Mouse (Mus musculus): ENCODE results near the gene Sema4g. TPM values are rescaled to one million over a fixed set of nuclear protein-coding genes. Genes with fewer than 3 reads are reported as not detected.

Gene Sema4g
- 0.85 and 1.1 TPM in 2 replicates for total RNA-seq (2014; rRNA removed; ENCODE audit: low replicate concordance)
- 0.10 and 0.14 TPM in 2 replicates for polyA plus RNA-seq (2015; fragmentation: Nextera tagmentation; extraction: Ambion mirVana)

DNA sequence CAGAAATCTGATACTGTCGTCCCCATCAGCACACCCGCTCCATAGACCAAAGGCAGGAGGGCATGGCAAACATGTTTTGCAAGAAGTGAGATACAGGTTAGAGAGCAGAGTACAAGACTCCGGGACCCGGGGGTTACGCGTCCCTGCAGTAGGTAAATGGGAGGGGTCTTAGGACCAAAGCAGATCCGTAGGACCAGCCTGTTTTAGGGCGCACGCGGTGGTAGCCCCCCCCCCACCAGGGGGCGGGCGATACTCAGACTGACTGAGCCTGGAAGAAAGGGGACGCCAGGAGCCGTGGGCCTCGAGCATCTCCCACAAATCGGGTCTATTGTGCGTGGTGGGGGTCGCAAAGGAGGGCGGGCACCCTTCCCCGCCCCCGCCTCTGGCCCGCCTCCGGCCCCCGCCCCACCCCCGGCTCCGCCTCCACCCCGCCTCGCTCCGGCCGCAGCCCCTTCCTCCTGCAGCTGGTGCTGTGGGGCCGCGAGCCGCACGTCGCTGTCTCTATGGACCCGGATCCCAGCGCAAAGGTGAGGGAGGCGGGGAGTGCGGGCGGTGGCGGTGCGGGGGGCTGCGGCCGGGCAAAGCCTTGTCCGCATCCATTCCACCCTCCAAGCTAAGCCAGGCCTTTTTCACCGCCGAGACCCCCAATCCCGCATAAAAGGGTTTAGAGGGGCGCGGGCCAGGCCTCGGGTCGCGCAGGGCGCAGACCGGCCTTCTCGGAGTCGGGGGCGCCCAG is at the start of gene Sema4g:
Sema4g (plus strand) TSS at position 271 of the 736 bp plus-strand sequence.
- ATAC-seq (ENCODE audit: insufficient read depth, low read depth): peak; percentile 21; the same call in 1 of the 2 replicates
- Histone ChIP-seq H3K4me1 (ENCODE audit: control insufficient read depth, insufficient read depth) (peaks cover 9% of the 10 kb centered on the region; the same call in 1 of the 2 replicates), H3K4me3 (ENCODE audit: low read depth, low read length) (peak within 1 kb of the TSS; percentile 66), H3K27me3 (ENCODE audit: control insufficient read depth, insufficient read depth, low read length) (no peaks in the 10 kb centered on the region), H3K9ac (replicated peaks; ENCODE audit: low read depth, low read length) (peak within 1 kb of the TSS; percentile 60), H3K4me2 (ENCODE audit: low read depth, low read length) (peak within 1 kb of the TSS; percentile 99), H3K36me3 (replicated peaks; ENCODE audit: control insufficient read depth, insufficient read depth, low read length) (no peaks in the 10 kb centered on the region), H3K27ac (ENCODE audit: low read depth) (no peak within 1 kb of the TSS), H3K9me3 (replicated peaks; ENCODE audit: control insufficient read depth, low read length) (no peaks in the 10 kb centered on the region)
- TF ChIP-seq EP300 (IDR thresholded peaks at IDR 0.05; ENCODE audit: low read depth) (no peak), CTCF (IDR thresholded peaks at IDR 0.05; ENCODE audit: low read depth) (peak; percentile 29)
- WGBS: under 1% methylated on average over 41 of the region's 58 CpGs
- no peak for DNase-seq (ENCODE audit: low spot score)

- Histone ChIP-seq H3K36me3 (replicated peaks; ENCODE audit: control insufficient read depth, insufficient read depth, low read length) (peaks cover 88% of the 10 kb centered on the region), H3K27ac (ENCODE audit: low read depth) (no peak overlapping the region), H3K4me2 (ENCODE audit: low read depth, low read length) (no peak overlapping the region), H3K9ac (replicated peaks; ENCODE audit: low read depth, low read length) (no peak overlapping the region), H3K4me3 (ENCODE audit: low read depth, low read length) (no peak overlapping the region), H3K27me3 (ENCODE audit: control insufficient read depth, insufficient read depth, low read length) (no peaks in the 10 kb centered on the region), H3K4me1 (ENCODE audit: control insufficient read depth, insufficient read depth) (no peaks in the 10 kb centered on the region), H3K9me3 (replicated peaks; ENCODE audit: control insufficient read depth, low read length) (no peaks in the 10 kb centered on the region)
- DNase-seq (ENCODE audit: low spot score) (no peak), ATAC-seq (ENCODE audit: insufficient read depth, low read depth) (no peak)
- TF ChIP-seq CTCF (IDR thresholded peaks at IDR 0.05; ENCODE audit: low read depth) (no peak), EP300 (IDR thresholded peaks at IDR 0.05; ENCODE audit: low read depth) (no peak)
- WGBS: 96% methylated on average over 2 of the region's 2 CpGs
Observed at GRCm38 (mm10) chr19:44959633-44960032, 29.3 kb upstream of the Sema4g start.

GRCm38 (mm10) chr19:44965978-44966377 is 22.9 kb upstream of the Sema4g start:
- peaks cover 83% of the 10 kb centered on the region for H3K36me3 ChIP-seq (replicated peaks; ENCODE audit: control insufficient read depth, insufficient read depth, low read length)
- H3K27me3 ChIP-seq (ENCODE audit: control insufficient read depth, insufficient read depth, low read length): no peaks in the 10 kb centered on the region
- no peak for ATAC-seq (ENCODE audit: insufficient read depth, low read depth)
- no peaks in the 10 kb centered on the region for H3K9me3 ChIP-seq (replicated peaks; ENCODE audit: control insufficient read depth, low read length)
- no peak overlapping the region for H3K9ac ChIP-seq (replicated peaks; ENCODE audit: low read depth, low read length)
- 93% methylated on average over 1 of the region's 1 CpGs for WGBS
- H3K4me2 ChIP-seq (ENCODE audit: low read depth, low read length): no peak overlapping the region
- no peak for TF ChIP-seq EP300 (IDR thresholded peaks at IDR 0.05; ENCODE audit: low read depth)
- TF ChIP-seq CTCF (IDR thresholded peaks at IDR 0.05; ENCODE audit: low read depth): no peak
- no peak overlapping the region for H3K27ac ChIP-seq (ENCODE audit: low read depth)
- no peaks in the 10 kb centered on the region for H3K4me1 ChIP-seq (ENCODE audit: control insufficient read depth, insufficient read depth)
- DNase-seq (ENCODE audit: low spot score): no peak
- no peak overlapping the region for H3K4me3 ChIP-seq (ENCODE audit: low read depth, low read length)

- Histone ChIP-seq H3K36me3 (replicated peaks; ENCODE audit: control insufficient read depth, insufficient read depth, low read length) (peaks cover 83% of the 10 kb centered on the region), H3K27me3 (ENCODE audit: control insufficient read depth, insufficient read depth, low read length) (no peaks in the 10 kb centered on the region), H3K27ac (ENCODE audit: low read depth) (no peak overlapping the region), H3K9me3 (replicated peaks; ENCODE audit: control insufficient read depth, low read length) (no peaks in the 10 kb centered on the region), H3K9ac (replicated peaks; ENCODE audit: low read depth, low read length) (no peak overlapping the region), H3K4me2 (ENCODE audit: low read depth, low read length) (no peak overlapping the region), H3K4me1 (ENCODE audit: control insufficient read depth, insufficient read depth) (no peaks in the 10 kb centered on the region), H3K4me3 (ENCODE audit: low read depth, low read length) (no peak overlapping the region)
- ATAC-seq (ENCODE audit: insufficient read depth, low read depth) (no peak), DNase-seq (ENCODE audit: low spot score) (no peak)
- TF ChIP-seq CTCF (IDR thresholded peaks at IDR 0.05; ENCODE audit: low read depth): no peak
- no peak for TF ChIP-seq EP300 (IDR thresholded peaks at IDR 0.05; ENCODE audit: low read depth)
- 81% methylated on average over 3 of the region's 3 CpGs for WGBS
Observed at GRCm38 (mm10) chr19:44968329-44968728, 20.6 kb upstream of the Sema4g start.

DNA sequence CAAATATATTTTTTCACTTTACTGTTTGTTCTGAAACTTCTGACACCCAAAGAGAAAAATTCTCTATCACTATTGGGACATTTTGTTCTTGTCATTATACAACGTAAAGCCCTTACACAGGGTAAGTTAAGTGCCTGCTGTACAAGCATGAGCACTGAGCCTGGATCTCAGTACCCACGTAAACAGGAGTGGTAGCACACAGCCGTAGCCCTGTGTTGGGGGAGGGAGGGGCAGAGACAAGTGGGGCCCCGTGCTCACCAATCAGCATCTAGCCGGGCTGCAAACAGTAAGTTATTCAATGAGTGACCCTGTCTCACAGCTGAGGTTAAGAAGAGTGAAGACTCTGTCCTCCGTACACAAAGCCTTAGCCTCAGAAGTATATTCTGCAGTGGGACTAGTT is 12.3 kb upstream of the Sema4g start:
- Histone ChIP-seq H3K27me3 (ENCODE audit: control insufficient read depth, insufficient read depth, low read length) (no peaks in the 10 kb centered on the region), H3K9me3 (replicated peaks; ENCODE audit: control insufficient read depth, low read length) (no peaks in the 10 kb centered on the region), H3K4me3 (ENCODE audit: low read depth, low read length) (no peak overlapping the region), H3K27ac (ENCODE audit: low read depth) (no peak overlapping the region), H3K36me3 (replicated peaks; ENCODE audit: control insufficient read depth, insufficient read depth, low read length) (peaks cover 98% of the 10 kb centered on the region), H3K9ac (replicated peaks; ENCODE audit: low read depth, low read length) (no peak overlapping the region), H3K4me1 (ENCODE audit: control insufficient read depth, insufficient read depth) (no peaks in the 10 kb centered on the region), H3K4me2 (ENCODE audit: low read depth, low read length) (no peak overlapping the region)
- TF ChIP-seq EP300 (IDR thresholded peaks at IDR 0.05; ENCODE audit: low read depth) (no peak), CTCF (IDR thresholded peaks at IDR 0.05; ENCODE audit: low read depth) (no peak)
- 81% methylated on average over 6 of the region's 6 CpGs for WGBS
- ATAC-seq (ENCODE audit: insufficient read depth, low read depth): no peak
- no peak for DNase-seq (ENCODE audit: low spot score)

All from heart, postnatal 0 days (tissue).